Mouse (Mus musculus): ENCODE measurements around the gene Elmod2. TPM values are rescaled to one million over a fixed set of nuclear protein-coding genes. Genes with fewer than 3 reads are reported as not detected.
"Not testable (repeated sequence)": the region's sequence is repeated elsewhere in the genome, so short reads cannot be mapped to it uniquely, and the experiment has no call there.

Elmod2 gene
- total and polyA plus RNA-seq, 3 experiments, result 4.8 to 138 (median 4.8) TPM

GRCm38 (mm10) chr8:83315691-83316090 lies 16.6 kb downstream of the Elmod2 start:
- Histone ChIP-seq H3K4me3 (ENCODE audit: control insufficient read depth in 1 of 2, insufficient read depth in 1 of 2, low read depth in 2 of 2, low read length in 2 of 2) (no peak overlapping the region), H3K9ac (ENCODE audit: control insufficient read depth, low read depth, low read length, poor library complexity, severe bottlenecking) (no peak overlapping the region), H3K79me2 (ENCODE audit: control insufficient read depth, insufficient read depth, low read length, poor library complexity) (no peaks in the 10 kb centered on the region), H3K9me3 (replicated peaks; ENCODE audit: insufficient read depth, low read length) (no peaks in the 10 kb centered on the region), H3K27me3 (ENCODE audit: control insufficient read depth in 1 of 2, insufficient read depth in 2 of 2, low read length in 2 of 2) (no peaks in the 10 kb centered on the region), H3K4me1 (ENCODE audit: control insufficient read depth in 1 of 2, insufficient read depth in 2 of 2, low read length in 2 of 2) (no peaks in the 10 kb centered on the region), H3K27ac (ENCODE audit: control insufficient read depth, low read depth, low read length) (no peak overlapping the region), H3K36me3 (ENCODE audit: control insufficient read depth in 1 of 2, insufficient read depth in 2 of 2, low read length in 2 of 2) (peaks cover 0 to 3% of the 10 kb centered on the region in 2 experiments; a peak in 1 of 4 replicates)
- TF ChIP-seq MXI1 (IDR thresholded peaks at IDR 0.05; ENCODE audit: low read depth, low read length), result no peak
- TF ChIP-seq UBTF (IDR thresholded peaks at IDR 0.05; ENCODE audit: borderline replicate concordance, insufficient read depth, low read depth, low read length), result no peak
- TF ChIP-seq MAFK (IDR thresholded peaks at IDR 0.05; ENCODE audit: borderline replicate concordance, low read depth, low read length), result no peak
- TF ChIP-seq SMC3 (IDR thresholded peaks at IDR 0.05; ENCODE audit: low read depth, low read length), result no peak
- TF ChIP-seq KAT2A (conservative IDR thresholded peaks at IDR 0.05; ENCODE audit: low read depth, low read length), result no peak
- TF ChIP-seq SIN3A (IDR thresholded peaks at IDR 0.05; ENCODE audit: low read length), result no peak
- TF ChIP-seq ZC3H11A (IDR thresholded peaks at IDR 0.05; ENCODE audit: low read depth, low read length), result no peak
- TF ChIP-seq ZMIZ1 (IDR thresholded peaks at IDR 0.05; ENCODE audit: low read depth, low read length), result no peak
- no peak for TF ChIP-seq GABPA (IDR thresholded peaks at IDR 0.05; ENCODE audit: low read depth, low read length)
- no peak for TF ChIP-seq ZKSCAN1 (IDR thresholded peaks at IDR 0.05; ENCODE audit: low read depth, low read length)
- TF ChIP-seq TBP (IDR thresholded peaks at IDR 0.05; ENCODE audit: low read depth, low read length), result no peak
- TF ChIP-seq E2F4 (IDR thresholded peaks at IDR 0.05; ENCODE audit: borderline replicate concordance, low read depth, low read length), result no peak
- TF ChIP-seq RCOR1 (IDR thresholded peaks at IDR 0.05; ENCODE audit: low read depth, low read length), result no peak
- no peak for TF ChIP-seq RAD21 (IDR thresholded peaks at IDR 0.05; ENCODE audit: low read depth, low read length)
- no peak for TF ChIP-seq USF2 (IDR thresholded peaks at IDR 0.05; ENCODE audit: borderline replicate concordance in 1 of 2, insufficient read depth in 1 of 2, low read depth in 1 of 2, low read length in 2 of 2)
- no peak for TF ChIP-seq POLR2AphosphoS5 (IDR thresholded peaks at IDR 0.05; ENCODE audit: borderline replicate concordance, low read depth, low read length)
- TF ChIP-seq NRF1 (IDR thresholded peaks at IDR 0.05; ENCODE audit: insufficient read depth, low read depth, low read length, poor library complexity, severe bottlenecking), result no peak
- no peak for TF ChIP-seq MEF2A (IDR thresholded peaks at IDR 0.05; ENCODE audit: extremely low read depth, insufficient replicate concordance, low read depth, low read length, poor library complexity, severe bottlenecking)
- no peak for DNase-seq (ENCODE audit: low read depth, low spot score)

- H3K9me3 ChIP-seq (replicated peaks; ENCODE audit: insufficient read depth, low read length); H3K9ac ChIP-seq (ENCODE audit: control insufficient read depth, low read depth, low read length, poor library complexity, severe bottlenecking); DNase-seq (ENCODE audit: low read depth, low spot score); H3K27me3 ChIP-seq (ENCODE audit: control insufficient read depth in 1 of 2, insufficient read depth in 2 of 2, low read length in 2 of 2); H3K36me3 ChIP-seq (ENCODE audit: control insufficient read depth in 1 of 2, insufficient read depth in 2 of 2, low read length in 2 of 2); H3K79me2 ChIP-seq (ENCODE audit: control insufficient read depth, insufficient read depth, low read length, poor library complexity); H3K4me3 ChIP-seq (ENCODE audit: control insufficient read depth in 1 of 2, insufficient read depth in 1 of 2, low read depth in 2 of 2, low read length in 2 of 2); H3K4me1 ChIP-seq (ENCODE audit: control insufficient read depth in 1 of 2, insufficient read depth in 2 of 2, low read length in 2 of 2); H3K27ac ChIP-seq (ENCODE audit: control insufficient read depth, low read depth, low read length): not testable (repeated sequence)
These were observed 17.2 kb downstream of the Elmod2 start for GRCm38 (mm10) chr8:83315084-83315483.

Data from MEL (cell line).